Mouse (Mus musculus) olfactory bulb, adult 2 months (tissue): ENCODE measurements around the gene Gm11627. TPM values are rescaled to one million over a fixed set of nuclear protein-coding genes. Genes with fewer than 3 reads are reported as not detected.

Experiments
- H3K27ac ChIP-seq: fragments of 200-500 bp; 2 replicates; pipeline ENCODE4 v1.5.1; 2012; ENCODE audit warnings: low read depth, low read length; ENCODE audit not compliant: insufficient read depth
- H3K4me1 ChIP-seq: fragments of 200-500 bp; 2 replicates; pipeline ENCODE4 v1.6.1; 2012; ENCODE audit warnings: low read length; ENCODE audit not compliant: control insufficient read depth, insufficient read depth
- H3K4me3 ChIP-seq: fragments of 200-500 bp; 2 replicates; pipeline ENCODE4 v1.5.1; 2012; ENCODE audit warnings: mild to moderate bottlenecking, low read depth, low read length, moderate library complexity; ENCODE audit not compliant: insufficient read depth
- CTCF ChIP-seq: fragments of 200-500 bp; IDR thresholded peaks from 2 replicates; pipeline ENCODE4 v1.5.1; 2012; ENCODE audit warnings: low read depth, mild to moderate bottlenecking, low read length, moderate library complexity; ENCODE audit not compliant: insufficient read depth
- POLR2A ChIP-seq: fragments of 200-500 bp; IDR thresholded peaks from 2 replicates; pipeline ENCODE4 v1.6.1; 2012; ENCODE audit warnings: mild to moderate bottlenecking, low read depth, low read length, moderate library complexity; ENCODE audit not compliant: insufficient read depth
- WGBS: fragments of 180-500 bp; shearing (Covaris S2); methylation state at CpG from one replicate; pipeline ENCODE4 v1.1.7; 2018; 5-methylcytosine and 5-hydroxymethylcytosine counted together
- polyA plus RNA-seq: library from polyadenylated mRNA; stranded (reverse); fragments of >200 nt; gene quantifications from 2 replicates; pipeline ENCODE4 v1.2.4, GENCODE M21; 2012; ENCODE audit warnings: low replicate concordance; ENCODE audit not compliant: missing spikeins, insufficient read depth, insufficient read length

Gm11627 gene
- not detected in 2 replicates for polyA plus RNA-seq

DNA sequence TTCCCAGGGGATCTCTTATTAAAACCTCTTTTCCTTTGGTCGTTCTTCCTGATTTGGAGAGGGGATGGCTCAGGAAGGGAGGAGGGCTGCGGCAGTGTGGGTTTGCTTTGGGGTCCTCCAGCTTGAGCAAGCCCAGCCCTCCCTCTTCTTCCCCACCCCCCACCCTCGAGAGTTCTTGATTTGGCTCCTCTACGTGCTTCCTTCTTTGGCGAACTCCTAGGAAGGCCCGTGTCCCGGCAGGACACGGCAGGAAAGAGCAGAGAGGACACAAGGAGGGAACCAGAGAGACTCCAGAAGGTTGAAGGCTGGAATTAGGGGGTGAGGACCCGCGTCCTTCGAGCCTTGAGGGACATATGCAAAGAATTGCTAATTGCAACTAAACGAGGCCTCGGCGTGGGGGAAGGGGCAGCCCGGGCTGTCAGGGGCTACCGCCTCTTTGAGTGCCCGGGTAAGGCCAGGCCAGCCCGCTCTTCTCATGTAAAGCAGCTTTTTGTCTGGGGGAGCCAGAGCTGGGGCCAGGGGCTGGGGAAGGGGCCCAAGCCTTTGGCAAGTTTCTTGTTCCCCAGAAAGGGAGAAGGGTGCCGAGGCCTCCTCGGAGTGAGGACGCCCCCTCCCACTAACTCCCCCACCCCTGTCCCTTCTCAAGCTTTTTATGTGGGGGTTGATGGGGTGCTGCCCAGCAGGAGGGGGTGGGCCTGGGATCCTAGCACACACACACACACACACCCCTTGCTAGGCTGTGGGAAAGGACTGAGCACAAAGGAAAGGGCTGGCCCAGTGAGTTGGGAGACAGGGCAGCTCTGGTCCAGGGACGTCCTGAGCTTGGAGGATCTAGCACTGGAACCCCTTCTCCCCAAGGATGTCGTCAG is at the start of gene Gm11627:
TSS of gene Gm11627 (minus strand) at position 297 of the 869 bp plus-strand sequence.
- Histone ChIP-seq H3K27ac (0 out of 2 replicates have a peak within 1 kb of the TSS, but pooled peaks have one; percentile 45), H3K4me1 (peaks cover 19% of the 10 kb centered on the region), H3K4me3 (peak within 1 kb of the TSS; percentile 12; the same call in 1 of the 2 replicates)
- TF ChIP-seq POLR2A, result no peak
- no peak for TF ChIP-seq CTCF
- WGBS, result 20% methylated on average over 23 of the region's 23 CpGs

DNA sequence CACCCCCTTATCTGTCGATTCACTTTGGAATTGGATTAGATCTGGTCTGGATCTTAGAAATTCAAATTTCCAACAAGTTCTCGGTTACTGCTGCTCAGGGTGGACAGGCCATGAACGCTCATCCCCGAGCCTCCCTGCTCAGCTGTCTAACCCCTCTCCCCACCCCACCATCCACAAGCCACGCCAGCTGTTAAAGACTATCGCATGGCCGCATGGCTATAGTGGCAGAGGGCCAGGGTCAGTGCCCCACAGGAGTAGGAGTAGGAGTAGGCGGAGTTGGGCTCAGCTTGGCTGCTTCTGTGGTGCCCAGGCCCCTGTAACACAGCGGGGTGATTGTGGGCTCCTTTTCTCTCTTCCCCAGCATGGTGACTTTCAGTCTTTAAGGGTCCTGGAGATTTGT is 49.3 kb upstream of the Gm11627 start:
- Histone ChIP-seq H3K27ac (no peak overlapping the region), H3K4me1 (peaks cover 3% of the 10 kb centered on the region; the same call in 1 of the 2 replicates), H3K4me3 (no peak overlapping the region)
- TF ChIP-seq CTCF (no peak), POLR2A (no peak)
- WGBS, result 70% methylated on average over 9 of the region's 9 CpGs

DNA sequence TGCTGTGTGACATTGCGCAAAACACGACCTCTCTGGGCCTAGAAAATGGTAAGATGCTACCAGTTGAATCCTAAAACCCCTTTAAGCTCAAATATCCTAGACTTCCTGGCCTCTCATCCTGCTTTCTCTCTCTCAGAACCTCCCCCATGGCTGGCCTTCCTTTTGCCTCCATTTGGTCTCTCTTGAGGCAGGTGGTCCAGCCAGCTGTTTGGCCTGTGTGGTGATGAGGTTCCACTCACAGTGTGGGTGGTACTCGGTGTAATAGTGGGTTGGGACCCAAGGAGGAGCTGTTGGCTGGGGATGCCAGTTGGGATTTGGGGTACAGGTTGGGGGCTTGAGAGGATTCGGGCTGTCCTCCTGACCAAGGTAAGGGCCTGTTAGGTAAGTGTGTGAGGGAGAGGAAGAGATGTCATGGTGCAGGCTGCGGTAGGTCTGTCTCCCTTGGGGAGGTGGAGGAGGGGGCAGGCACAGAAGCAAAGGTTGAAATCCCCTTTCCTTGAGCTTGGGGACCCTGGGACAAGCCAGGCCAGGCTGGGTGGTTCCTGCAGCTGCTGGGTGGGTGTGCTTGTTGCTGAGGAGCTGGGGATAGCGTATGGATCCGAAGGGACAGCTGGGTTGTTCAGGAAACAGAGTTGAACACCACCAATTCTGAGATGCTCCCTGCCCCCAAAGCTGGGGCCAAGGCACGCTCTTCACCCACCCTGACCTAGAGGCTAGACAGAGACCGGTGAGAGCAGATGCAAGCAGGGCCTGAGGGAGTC is 48.1 kb upstream of the Gm11627 start:
- no peaks in the 10 kb centered on the region; the same call in 1 of the 2 replicates for H3K4me1 ChIP-seq
- no peak overlapping the region for H3K4me3 ChIP-seq

DNA sequence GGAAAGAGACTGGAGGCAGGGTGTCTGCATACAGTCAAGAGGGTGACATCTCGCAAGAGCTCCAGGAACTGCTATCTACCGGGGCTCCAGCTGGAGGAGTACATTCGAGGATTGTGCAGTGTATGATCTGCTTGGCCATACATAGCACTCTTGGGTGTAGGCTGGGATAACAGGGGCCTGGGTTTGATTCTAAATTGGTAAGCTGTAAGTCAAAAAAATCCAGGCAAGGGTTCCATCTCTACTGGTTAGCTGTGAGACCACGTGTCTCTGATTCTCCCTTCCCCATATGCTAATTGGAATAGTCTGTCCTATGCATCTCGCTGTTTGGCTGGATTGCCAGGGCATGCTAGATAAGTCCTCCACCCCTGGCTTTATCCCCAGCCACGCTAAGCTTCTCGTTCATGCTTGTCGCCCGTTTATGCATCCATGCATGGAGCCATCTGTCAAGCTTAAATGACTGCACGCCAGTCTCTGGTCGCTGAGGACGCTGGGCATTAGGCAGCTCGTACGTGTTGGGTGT is 45.7 kb upstream of the Gm11627 start:
- 55% methylated on average over 14 of the region's 14 CpGs for WGBS
- H3K4me1 ChIP-seq, result no peaks in the 10 kb centered on the region; the same call in 1 of the 2 replicates
- no peak overlapping the region for H3K4me3 ChIP-seq
- H3K27ac ChIP-seq, result no peak overlapping the region
- no peak for TF ChIP-seq POLR2A
- no peak for TF ChIP-seq CTCF

More for the DNA sequence above, 48.1 kb upstream of the Gm11627 start:
- TF ChIP-seq POLR2A (no peak), CTCF (no peak)
- 89% methylated on average over 9 of the region's 9 CpGs for WGBS
- no peak overlapping the region for H3K27ac ChIP-seq

DNA sequence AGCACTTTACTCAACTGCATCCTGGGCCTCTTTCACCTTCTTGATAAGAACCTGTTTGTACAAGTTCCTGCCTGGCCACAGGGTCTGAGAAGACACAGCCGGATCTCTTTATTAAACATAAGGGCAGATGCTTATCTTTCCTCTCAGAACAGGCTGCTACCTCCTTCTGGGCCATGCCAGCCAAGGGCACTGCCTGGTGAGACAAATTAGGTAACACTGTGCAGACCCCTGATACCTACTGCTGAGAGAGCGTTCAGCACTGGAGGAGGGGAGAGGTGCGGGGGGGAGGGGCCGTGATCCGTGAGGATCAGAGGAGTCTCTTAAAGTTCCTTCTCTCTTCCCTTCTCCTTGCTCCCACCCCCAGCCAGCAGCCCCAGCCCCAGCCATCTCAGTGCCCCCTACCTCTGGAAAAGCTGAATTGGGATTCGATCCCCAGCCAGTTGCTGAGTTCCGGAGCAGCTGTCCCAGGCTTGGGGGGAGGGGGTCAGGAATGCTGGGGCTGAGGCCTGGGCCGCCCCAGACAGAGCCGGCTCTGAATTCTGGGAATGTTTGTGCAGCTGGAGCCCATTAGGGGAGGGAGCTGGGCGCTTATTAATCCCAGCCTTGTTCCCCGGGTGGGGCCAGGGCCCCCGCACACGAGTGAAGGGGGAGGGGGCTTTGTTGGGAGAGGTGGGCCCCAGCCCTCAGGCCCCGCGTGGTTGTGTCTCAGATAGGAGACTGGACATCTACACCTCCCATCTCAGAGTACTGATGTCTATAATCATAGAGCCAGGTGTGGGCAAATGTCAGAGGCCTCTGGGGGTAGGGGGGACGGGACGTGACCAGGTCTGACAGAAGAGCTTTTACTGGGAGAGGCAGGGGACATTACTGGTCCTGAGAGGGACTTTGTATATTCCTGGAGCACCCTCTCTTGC is 44.9 kb upstream of the Gm11627 start:
- TF ChIP-seq CTCF, result no peak
- no peak for TF ChIP-seq POLR2A
- H3K27ac ChIP-seq, result no peak overlapping the region
- no peak overlapping the region for H3K4me3 ChIP-seq
- no peaks in the 10 kb centered on the region; the same call in 1 of the 2 replicates for H3K4me1 ChIP-seq
- WGBS, result 25% methylated on average over 17 of the region's 17 CpGs

DNA sequence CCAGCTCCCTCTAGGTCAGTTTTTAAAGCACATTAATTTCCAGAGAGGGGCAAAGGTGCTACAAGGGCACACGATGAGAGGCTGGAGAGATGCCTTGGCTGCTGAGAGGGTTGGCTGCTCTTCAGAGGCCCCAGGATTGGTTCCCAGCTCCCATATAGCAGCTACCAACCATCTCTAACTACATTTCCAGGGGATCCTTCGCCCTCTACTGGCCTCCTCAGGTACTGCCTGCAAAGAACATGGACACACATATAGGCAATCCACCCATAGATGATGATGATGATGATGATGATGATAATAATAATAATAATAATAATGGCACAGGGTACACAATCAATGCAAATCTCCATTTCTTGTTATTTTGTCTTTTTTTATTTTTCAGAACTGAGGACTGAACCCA is 40.2 kb upstream of the Gm11627 start:
- Histone ChIP-seq H3K4me1 (no peaks in the 10 kb centered on the region; the same call in 1 of the 2 replicates), H3K27ac (no peak overlapping the region), H3K4me3 (no peak overlapping the region)
- 70% methylated on average over 2 of the region's 2 CpGs for WGBS
- TF ChIP-seq CTCF, result no peak
- TF ChIP-seq POLR2A, result no peak

DNA sequence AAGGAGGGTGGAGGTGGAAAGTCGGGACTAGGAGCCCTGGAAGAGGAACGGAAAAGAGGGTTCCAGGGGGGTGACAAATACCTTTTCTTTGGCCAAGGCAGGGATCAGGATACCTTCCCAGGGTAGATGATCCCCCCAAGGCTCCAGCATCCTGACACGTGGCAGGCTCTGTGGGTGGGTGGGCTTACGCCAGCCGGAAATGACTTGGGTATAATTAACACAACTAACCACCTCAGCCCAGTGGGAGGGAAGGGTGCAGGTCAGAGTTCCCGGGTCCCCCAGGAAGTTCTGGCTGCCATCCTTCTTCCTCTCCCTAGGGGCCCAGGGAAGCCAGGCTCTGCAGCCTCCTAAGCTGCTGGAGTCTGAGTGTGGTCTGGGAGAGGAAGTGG is 32.0 kb upstream of the Gm11627 start:
- peaks cover 7% of the 10 kb centered on the region; the same call in 1 of the 2 replicates for H3K4me1 ChIP-seq
- TF ChIP-seq POLR2A, result no peak
- no peak for TF ChIP-seq CTCF
- H3K27ac ChIP-seq, result no peak overlapping the region
- WGBS, result 43% methylated on average over 6 of the region's 6 CpGs
- no peak overlapping the region for H3K4me3 ChIP-seq

DNA sequence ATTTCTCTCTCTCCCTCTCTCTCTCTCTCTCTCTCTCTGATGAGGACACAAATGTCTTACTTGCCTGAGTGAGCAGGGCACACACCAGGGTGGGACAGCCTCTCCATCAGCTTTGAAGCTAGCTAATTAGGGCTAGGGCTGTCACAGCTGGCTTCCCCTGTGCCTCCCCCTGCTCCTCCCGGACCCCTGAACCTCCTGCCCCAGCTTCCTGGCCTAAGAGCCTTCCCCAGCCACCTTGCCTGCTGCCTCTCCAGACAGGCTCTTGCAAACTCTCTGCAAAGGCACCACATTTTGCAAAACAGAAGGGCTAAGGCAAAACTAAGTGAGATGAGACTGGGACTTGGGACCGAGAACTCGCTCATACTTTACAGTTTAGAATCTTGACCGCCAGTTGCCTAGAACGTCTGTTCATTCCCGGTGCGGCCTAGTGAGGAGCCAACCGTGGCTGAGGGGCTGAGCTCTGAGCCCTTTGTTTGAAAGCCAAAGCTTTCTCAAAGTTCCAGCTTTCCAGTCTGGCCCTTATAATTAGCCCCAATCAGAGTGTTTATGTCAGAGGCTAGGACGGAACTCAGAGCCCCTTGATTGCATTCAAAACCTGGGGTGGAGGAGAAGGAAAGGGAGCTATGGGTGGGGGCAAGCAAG is 31.5 kb upstream of the Gm11627 start:
- 54% methylated on average over 9 of the region's 9 CpGs for WGBS
- no peak overlapping the region for H3K27ac ChIP-seq
- peaks cover 12% of the 10 kb centered on the region; the same call in 1 of the 2 replicates for H3K4me1 ChIP-seq
- no peak for TF ChIP-seq POLR2A
- TF ChIP-seq CTCF, result no peak
- no peak overlapping the region for H3K4me3 ChIP-seq
